Mouse (Mus musculus): ENCODE data around the gene Zfp64.

Gene Zfp64

DNA sequence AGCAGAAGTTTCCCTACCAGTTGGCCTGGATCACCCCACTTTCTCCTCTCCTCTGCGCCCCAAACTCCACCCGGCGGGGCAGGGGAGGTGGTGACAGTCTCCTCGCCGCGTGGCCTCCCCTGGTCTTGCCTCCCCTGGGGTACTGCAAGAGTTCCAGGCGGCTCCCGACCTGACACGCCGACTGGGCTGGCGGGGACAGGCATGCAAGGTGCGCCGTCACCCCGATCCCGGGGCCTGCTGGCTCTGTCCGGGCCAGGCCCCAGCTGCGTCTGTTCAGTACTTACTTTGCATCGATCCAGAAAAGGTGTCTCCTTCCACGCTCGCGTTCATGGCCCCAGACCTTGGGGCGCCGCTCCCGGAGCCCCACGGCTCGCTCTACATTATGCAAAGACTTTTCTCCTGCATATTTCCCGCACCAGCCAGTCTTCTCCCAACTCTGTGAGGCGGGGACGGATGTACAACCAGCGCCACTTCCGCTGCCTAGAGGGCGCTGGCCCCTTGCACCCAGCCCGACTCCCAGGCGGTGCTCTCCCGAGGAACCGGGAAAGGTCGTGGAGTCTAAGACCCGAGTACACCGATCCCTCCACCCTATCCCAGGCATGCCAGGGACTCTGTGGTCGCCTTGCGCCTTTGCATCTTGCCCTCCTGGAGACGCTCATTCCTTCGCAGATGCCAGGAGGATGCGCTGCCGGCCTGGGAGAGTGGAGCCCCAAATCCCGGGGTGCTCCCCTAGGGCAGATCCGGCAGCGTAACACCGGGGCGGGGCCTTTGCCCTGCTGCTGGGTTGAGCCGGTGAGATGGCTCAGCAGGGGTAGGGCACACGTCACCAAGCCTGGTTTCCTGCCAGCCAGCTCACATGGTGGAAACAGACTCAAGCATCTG lies at the start of gene Zfp64:
Zfp64 (minus strand) TSS at position 753 of the 882 bp plus-strand sequence.
- in situ Hi-C loops (cut with MseI, MboI): no loop called here

DNA sequence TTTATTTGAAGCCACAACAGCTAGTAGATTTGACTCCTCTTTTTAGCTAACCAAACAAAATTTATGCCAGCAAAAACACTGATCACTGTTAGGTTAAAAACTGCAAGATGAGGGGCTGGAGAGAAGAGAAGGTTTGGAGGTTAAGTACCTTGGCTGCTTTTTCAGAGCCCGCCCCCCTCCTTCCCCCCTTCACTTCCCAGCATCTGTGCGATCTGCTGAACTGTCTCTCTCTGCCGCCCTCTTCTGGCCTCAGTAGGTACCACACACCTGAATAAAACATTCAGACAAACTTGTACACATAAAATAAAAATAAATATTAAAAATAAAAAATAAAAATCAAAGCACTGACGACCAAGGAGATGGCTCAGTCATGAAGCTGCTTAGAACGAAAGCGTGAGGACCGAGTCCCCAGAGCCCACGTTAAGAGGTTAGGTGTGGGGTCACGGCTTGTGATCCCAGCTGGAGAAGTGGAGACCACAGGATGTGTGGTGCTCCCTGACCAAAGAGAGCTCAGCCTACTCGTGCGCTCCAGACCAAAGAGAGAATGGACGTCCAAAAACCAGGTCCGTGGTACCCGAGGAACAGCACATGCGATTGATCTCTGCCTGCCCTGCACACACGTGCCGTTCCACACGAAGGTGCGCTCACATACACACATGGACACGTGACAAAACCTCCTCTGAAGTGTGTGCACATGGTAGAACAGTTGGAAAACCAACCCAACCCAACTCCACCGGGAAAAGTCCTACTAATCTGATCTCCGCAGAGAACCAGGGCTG lies 37.4 kb upstream of the Zfp64 start:
- in situ Hi-C loops (cut with MseI, MboI): no loop called here

DNA sequence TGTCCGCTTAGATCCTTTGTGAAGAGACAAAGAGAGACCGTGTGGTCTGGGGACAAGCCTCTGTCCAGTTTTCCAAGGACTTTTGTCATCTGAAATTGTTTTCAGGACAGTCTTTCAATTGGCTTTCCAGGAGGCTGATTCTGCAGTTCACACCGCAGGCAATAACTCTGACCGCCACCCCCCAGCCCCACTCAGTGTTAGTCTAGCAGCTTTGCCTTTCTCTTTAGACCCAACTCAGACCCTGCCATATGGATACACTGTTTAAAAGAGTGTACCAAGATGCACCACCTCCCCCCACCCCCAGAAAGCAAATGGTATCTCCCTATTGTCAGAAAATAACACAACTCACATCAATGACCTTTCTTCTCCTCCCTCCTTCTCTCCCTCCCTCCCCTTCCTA lies 35.6 kb upstream of the Zfp64 start:
- in situ Hi-C loops (cut with MseI, MboI): no loop called here

DNA sequence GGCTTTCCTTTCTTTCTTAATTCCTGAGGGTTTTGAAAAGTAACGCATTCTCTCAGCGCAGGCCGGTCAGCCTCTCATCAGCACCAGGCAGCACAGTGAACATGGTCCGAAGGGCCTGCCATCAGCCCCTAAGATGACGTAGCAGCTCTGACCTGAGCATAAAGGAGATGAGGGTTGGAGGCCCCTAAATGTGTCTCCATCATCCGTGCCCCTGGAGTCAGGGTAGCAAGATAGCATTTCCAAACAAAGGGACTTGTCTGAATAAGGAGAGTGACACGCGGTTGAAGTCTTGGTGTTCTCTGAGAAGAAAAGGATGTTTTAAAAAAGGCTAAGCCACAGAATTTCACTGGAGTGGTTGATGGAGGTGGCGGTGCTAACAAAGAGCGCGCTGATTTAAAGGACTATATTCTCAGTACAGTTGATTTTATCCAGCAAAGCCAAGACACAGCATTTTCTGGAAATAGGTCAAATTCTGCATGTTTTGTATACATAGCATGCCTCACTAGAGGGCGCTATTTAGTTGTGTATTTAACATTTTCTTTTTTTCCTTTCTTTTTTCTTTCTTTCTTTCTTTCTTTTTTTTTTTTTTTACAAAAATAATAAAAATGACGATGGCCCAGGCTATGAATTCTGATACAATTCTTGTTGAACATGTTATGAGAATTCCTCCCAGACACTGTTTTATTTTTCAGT lies 34.8 kb upstream of the Zfp64 start:
- in situ Hi-C loops (cut with MseI, MboI): no loop called here

DNA sequence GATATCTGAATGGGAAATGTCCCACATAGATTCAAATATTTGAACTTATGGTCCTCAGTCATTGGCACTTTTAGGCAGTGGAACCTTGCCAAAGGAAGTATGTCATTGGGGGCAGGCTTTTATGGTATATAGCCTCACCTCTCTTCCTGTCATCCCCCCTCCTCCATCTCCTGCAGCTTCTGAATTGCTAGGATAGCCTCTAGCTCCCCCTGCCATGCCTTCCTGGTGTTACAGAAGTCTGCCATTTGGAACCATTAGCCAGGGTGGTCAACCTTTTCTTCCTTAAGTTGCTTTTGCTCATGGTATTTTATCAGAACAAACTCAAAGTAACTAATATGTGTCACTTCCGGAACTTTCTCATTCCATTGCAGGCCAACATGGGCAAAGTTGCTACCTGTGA lies 32.7 kb upstream of the Zfp64 start:
- in situ Hi-C loops (cut with MseI, MboI): no loop called here

DNA sequence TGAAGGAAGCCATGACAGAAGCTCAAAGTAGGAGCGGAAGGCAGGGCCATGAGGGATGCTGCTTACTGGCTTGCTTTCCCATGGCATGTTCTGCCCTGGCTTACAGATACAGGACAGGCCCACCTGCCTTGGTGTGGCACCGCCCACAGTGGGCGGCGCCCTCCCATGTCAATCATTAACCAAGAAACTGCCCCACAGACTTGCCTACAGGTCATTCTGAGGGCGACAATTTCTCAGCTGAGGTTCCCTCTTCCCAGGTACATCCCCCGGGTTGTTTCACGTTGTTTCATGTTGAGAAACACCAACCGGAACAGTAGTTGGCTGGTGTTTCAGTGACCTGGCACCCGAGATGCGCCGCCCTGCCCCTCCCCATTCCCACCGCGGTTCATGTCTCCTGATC lies 32.0 kb upstream of the Zfp64 start:
- in situ Hi-C loops (cut with MseI, MboI): no loop called here

DNA sequence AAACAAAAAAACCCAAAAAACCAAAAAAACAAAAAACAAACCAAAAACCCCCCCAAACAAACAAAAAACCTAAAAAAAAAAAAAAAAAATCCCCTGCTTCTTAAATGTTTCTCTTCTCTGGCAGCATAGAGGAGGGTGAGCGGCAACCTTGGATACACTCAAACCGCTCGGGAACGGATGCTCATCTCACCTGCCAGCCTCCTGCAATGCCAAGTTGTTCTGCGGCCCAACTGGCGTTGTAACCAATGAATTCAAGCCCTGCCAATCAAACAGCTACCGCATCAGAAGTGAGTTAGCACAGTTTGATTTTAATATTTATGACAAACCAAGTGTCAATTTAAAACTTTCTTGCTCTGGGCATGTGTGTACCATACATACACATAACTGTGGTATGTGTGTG lies 26.6 kb upstream of the Zfp64 start:
- in situ Hi-C loops (cut with MseI, MboI): no loop called here

DNA sequence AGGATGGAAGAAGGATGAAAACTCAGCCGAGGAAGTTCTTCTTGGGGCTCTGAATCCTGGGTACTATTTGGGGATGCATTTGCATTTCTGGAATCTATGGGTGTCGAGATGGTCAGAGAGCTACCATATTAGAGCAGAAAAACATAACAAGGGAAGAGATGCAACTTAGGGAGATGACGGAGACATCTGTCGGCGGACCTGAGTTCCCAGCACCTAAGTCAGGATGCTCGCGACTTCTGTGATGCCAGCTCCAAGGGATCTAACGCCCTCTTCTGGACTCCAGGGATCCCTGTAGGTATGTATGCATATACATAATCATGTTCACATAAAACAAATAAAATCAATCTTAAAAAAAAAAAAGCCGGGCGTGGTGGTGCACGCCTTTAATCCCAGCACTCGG lies 26.1 kb upstream of the Zfp64 start:
- in situ Hi-C loops (cut with MseI, MboI): no loop called here

DNA sequence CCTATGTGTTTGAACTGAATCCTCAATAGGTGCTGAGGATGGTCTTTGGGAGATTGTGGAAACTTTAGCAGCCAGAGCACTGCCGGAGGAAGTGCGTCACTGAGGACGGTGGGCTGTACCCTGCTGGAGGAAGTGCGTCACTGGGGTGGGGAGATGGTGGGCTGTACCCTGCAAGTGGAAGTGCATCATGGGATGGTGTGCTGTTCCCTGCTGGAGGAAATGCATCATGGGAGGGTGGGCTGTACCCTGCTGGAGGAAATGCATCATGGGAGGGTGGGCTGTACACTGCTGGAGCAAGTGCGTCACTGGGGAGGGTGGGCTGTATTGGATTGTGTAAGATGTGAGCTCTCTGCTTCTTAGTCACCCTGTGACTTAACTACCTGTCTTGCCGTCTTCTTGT lies 25.5 kb upstream of the Zfp64 start:
- in situ Hi-C loops (cut with MseI, MboI): no loop called here

DNA sequence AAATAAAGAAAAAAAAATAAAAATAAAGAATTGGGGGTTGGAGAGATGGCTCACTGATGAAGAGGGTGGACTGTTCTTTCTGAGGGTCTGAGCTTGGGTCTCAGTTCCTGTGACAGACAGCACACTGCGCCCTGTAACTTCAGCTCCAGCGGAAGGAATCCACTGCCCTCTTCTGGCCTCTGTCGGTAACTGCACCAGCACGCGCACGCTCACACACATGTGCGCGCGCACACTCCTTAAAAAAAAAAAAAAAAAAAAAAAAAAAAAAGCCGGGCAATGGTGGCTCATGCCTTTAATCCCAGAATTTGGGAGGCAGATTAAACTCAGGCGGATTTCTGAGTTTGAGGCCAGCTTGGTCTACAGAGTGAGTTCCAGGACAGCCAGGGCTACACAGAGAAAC lies 24.4 kb upstream of the Zfp64 start:
- in situ Hi-C loops (cut with MseI, MboI): no loop called here

DNA sequence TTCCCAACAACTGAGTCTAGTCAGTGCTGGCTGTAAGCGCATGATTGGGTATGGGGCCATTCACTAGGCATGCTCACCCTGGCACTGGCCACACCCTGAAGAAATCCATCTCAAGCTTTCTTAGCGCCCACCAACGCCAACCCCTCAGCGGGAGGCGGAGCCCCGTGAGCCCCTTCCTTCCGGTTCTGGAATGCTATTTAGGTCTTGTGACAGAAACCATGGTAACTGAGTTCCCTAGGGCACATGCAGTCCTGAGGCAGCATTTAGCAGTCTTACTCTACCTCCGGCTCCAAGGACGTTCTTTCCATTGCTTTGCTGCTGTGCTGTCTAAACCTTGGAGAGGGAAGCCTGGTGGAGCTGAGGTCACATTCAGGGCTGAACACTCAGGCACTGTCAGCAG lies 22.6 kb upstream of the Zfp64 start:
- in situ Hi-C loops (cut with MseI, MboI): no loop called here

DNA sequence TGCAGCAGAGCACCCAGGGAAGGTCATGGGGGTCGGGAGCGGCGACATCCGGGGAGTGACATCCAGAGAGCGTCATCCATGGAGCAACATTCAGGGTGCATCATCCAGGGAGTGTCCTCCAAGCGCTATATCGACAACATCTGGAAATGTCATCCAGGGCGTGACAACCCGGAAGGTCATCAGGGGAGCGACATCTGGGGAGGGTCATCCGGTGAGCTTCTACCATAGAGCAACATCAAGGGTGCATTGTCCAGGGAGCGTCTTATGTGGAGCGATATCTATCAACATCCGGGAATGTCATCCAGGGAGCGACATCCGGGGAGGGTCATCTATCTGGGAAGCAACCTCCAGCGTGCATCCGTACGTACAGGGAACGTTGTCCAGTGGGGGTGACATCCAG lies 14.7 kb upstream of the Zfp64 start:
- in situ Hi-C loops (cut with MseI, MboI): no loop called here

DNA sequence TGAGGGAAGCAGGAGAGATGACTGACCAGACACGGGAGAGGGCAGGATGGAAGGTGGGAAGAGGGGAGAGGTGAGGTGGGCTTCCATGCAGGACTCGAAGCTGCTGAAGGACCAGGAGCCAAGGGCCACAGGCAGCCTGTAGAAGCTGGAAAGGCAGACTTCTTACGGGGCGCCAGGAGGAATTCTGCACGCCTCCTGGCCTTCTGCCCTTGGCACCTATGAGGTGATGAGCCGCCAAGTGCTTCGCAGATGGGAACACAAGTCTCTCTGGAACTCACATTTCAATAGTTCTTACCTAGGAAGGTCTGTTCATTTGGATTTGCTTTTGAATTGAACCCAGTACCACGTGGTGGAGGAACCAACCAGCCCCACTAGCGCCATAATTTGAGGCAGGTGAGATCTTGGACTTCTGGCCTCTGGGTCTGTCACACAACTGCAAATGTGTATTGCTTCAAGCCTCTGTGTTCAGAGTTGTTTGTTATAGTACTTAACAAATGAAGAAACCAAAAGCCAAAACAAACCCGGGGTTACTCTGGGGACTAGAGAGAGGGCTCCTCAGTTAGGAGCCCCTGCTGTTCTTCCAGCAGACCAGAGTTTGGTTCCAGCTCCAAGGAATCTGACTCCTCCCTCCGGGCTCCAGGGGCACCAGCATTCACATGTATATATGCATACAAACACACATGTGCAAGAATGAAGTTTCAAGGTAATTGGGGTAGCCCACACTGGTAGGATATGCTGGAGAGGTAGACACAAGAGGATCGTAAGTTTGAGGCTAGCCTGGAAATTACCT lies 12.9 kb upstream of the Zfp64 start:
- in situ Hi-C loops (cut with MseI, MboI): no loop called here

DNA sequence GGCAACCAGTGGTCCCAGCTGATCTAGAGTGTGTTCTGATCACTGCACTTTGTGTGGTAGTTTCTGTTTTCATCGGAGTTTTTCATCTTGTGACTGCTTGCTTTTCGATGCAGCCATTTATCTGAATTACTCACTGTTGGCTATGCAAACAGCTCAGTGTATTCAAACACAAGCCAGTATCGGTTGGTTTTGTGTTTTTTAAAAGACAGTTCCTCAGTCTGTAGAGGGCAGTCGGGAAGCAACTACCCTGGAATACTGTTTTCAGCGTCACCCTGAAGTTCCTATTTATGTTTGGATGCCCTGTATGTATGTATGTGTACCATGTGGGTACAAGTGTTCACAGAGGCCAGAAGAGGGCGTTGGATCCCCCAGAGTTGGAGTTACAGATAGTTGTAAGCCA lies 11.1 kb upstream of the Zfp64 start:
- in situ Hi-C loops (cut with MseI, MboI): no loop called here

DNA sequence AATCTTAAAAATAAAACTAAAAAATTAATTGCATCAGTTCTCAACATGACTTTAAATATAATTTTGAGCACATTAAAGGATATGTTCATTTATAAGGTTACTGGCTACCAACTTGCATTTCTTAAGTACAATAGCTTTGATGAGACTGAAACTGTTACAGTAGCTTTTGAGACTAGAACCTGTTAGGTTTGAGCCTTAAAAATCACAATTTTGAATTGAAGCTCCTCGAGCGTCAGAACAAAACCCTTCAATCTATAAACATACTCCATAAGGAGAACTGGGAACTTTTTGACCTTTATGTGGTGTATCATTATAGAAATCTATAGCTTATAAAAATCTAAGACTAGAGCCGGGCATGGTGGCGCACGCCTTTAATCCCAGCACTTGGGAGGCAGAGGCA lies 9.5 kb upstream of the Zfp64 start:
- in situ Hi-C loops (cut with MseI, MboI): no loop called here

DNA sequence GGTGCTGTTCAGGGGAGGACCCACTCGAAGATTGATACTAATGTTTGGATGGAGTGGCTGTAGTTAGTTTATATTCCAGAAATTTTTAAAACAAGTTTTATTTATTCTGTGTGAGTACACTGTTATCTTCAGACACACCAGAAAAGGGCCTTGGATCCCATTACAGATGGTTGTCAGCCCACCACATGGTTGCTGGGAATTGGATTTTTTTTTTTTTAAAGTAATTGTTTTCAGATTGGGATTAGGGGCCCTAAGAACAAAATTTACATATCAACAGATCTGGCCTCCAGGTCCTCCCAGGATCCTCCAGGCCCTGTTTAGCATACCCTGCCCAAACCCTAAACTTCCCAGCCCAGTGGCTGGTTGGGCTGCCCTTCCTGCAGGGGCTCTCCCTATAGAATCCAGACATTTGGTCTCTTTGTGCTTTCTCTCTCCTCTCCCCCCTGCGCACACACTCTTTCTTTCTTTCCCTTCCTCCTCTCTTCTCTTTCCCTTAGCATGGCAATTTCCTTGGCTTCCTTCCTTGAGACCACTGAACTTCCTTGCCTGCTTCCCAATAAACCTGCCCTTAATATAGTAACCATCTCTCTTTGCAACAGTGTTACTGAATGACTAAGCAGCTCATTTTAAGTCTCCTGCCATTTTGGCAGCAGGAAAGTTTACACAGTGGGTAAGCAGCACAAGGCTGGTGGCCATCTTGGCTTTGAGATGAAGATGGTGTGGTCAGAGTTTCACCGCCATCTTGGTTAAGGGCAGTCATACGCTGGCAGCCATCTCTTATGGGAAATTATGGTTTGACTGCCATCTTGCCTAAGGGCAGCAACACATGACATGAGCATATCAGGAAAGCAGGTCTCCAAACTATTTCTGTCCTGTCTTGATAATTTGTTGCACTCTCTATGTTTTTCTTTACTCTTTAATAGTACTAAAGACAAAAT lies 6.6 kb upstream of the Zfp64 start:
- in situ Hi-C loops (cut with MseI, MboI): no loop called here

DNA sequence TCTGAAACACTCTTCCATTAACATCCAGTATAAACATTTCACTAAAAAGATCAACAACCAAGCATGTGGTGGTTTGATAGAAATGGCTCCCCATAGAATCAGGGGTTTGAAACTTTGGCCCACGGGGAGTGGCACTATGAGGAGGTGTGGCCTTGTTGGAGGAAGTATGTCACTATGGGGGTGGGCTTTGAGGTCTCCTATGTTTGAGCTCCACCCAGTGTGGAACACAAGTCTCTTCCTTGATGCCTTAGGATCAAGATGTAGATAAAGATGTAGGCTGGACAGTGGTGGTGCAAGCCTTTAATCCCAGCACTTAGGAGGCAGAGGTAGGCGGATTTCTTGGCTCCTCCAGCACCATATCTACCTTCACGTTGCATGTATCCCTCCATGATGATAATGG lies 5.4 kb upstream of the Zfp64 start:
- in situ Hi-C loops (cut with MseI, MboI): no loop called here

DNA sequence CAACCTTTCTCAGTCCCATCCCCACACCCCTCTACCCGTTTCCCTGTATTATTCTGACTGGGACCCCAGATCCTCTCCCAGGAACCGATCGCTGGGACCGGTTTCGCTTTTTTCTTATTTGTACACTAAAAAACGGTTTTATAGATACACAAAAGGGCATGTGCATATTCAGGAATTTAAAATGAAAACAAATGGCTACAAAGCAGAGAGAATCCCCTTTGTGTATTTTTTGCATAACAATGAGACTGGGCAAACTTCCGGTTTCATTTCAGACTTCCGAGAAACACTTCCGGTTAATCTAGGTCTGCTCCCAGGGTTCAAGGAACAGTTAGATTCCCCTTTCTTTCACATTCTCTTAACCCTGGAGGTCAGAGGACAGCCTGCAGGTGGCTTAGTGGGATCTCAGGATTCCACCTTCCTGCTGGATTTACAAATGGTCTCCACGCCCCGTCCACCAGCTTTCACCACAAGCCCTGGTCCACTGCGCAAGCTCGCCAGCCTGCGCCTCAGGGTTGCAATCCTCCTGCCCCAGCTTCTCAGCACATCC lies 4.0 kb upstream of the Zfp64 start:
- in situ Hi-C loops (cut with MseI, MboI): no loop called here

DNA sequence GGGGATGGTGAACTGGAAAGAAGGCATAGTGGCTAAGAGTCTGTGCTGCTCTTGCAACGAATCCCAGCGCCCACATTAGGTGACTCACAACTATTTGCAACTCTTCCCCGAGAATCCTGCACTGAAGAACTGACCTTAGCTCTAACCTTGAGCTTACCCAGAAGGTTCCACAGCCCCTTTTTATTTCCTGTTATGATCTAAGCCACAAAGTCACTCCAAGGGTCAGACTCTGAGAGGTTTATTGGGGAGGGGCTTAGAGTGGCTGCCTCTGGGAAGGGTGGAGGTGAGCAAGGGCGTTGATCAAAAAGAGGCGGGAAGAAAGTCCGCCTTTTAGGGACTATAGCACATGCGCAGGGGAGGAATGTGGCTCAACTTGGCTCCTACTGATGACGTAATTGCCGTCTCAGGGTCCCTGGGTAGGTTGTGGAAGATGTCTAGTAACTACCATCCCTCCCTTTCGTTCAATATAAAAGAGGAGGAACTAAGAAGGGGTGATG lies 511 bp upstream of the Zfp64 start:
- in situ Hi-C loops (cut with MseI, MboI): no loop called here

DNA sequence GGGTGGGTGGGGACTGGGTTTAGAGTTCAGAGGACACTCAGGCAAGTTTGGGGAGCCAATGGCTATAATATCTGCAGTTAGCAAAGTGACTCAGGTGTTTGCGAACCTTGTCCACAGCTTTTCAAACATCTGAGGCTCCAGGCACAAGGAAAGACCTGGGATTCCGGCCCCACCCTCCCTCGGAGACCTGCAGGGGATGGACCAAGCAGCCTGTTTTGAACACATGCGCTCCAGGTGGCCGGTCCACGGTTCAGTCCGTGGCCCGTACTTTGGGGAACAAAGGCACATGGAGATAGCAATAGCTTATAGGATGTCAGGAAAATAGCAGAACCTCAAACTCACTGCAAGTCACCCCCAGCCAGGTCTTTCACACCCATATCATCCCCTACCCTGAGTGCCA lies 1.0 kb downstream of the Zfp64 start:
- in situ Hi-C loops (cut with MseI, MboI): no loop called here

All from mouse trophoblast stem cell (cell line).